Mouse (Mus musculus): ENCODE data around the gene Csf1. TPM values are rescaled to one million over a fixed set of nuclear protein-coding genes. Genes with fewer than 3 reads are reported as not detected.

Gene Csf1
- polyA plus RNA-seq, 1 experiment = 0.02 TPM

DNA sequence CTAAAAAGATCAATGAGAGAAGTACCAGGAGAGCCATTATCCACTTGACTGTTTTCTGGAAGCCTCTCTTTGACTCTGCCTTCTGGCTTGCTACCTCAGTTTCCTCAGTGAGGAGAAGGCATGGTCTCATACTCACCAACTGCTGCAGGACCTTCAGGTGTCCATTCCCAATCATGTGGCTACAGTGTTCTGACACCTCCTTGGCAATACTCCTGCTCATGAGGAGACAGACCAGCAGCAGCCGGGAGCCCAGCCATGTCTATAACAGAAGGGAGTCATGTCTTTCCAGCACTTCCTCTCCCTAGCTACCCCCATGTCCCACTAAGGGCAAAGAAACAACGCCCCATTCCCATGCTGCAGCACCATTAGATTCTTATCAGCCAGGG is 3.8 kb downstream of the Csf1 start:
- Histone ChIP-seq H3K4me1 (ENCODE audit: control insufficient read depth) (peaks cover 3% of the 10 kb centered on the region; the same call in 1 of the 2 replicates), H3K4me3 (replicated peaks) (no peak overlapping the region), H3K36me3 (ENCODE audit: control insufficient read depth) (no peaks in the 10 kb centered on the region; the same call in 1 of the 2 replicates)

DNA sequence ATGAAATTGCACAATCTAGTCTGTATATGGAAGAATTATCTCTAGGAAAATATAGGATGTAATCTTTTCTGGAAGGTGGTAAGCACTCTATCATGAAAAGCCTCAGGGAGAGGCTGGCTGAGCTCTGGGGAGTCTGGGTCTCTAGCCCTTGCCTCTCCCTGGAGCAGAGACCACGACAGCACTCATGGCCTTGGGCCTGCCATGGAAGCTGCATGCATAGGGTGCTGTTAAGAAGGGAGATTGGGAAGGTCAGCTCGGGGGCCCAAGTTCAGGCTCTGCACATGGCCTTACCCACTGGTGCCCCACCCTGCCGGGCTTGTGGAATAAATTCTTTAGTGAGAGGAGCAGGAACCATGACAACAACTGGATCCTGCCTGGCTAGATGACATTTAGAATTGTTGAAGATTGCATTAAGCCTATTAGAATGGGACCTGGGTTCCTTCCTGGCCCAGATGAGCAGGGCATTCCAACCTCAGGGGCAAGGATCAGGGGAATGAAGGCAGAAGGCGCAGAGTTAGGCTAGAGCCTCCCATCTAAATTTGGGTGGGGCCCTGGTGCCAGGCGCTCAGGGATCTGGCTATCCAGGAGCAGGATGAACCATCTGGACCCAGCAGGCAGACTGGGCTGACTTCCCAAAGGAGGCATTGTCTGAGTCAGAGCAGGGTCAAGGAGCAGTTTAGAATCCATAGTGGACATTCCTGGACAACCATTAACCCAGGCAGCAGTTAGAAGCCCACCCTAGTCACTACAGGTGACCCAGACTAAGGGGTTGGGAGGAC is 4.4 kb downstream of the Csf1 start:
- no peak for TF ChIP-seq GATA1 (IDR thresholded peaks at IDR 0.05; ENCODE audit: low read length)
- no peak for TF ChIP-seq TAL1 (IDR thresholded peaks at IDR 0.05; ENCODE audit: low read length)
- Histone ChIP-seq H3K9me3 (ENCODE audit: control insufficient read depth, low read length) (no peaks in the 10 kb centered on the region), H3K4me1 (ENCODE audit: control insufficient read depth) (peaks cover 3% of the 10 kb centered on the region; the same call in 1 of the 2 replicates), H3K4me3 (replicated peaks) (no peak overlapping the region), H3K36me3 (ENCODE audit: control insufficient read depth) (no peaks in the 10 kb centered on the region; the same call in 1 of the 2 replicates), H3K27me3 (ENCODE audit: control insufficient read depth) (peaks cover 34% of the 10 kb centered on the region)

More for the DNA sequence above, 3.8 kb downstream of the Csf1 start:
- Histone ChIP-seq H3K27me3 (ENCODE audit: control insufficient read depth) (peaks cover 39% of the 10 kb centered on the region), H3K9me3 (ENCODE audit: control insufficient read depth, low read length) (no peaks in the 10 kb centered on the region)
- TF ChIP-seq GATA1 (IDR thresholded peaks at IDR 0.05; ENCODE audit: low read length) (no peak), TAL1 (IDR thresholded peaks at IDR 0.05; ENCODE audit: low read length) (no peak)

DNA sequence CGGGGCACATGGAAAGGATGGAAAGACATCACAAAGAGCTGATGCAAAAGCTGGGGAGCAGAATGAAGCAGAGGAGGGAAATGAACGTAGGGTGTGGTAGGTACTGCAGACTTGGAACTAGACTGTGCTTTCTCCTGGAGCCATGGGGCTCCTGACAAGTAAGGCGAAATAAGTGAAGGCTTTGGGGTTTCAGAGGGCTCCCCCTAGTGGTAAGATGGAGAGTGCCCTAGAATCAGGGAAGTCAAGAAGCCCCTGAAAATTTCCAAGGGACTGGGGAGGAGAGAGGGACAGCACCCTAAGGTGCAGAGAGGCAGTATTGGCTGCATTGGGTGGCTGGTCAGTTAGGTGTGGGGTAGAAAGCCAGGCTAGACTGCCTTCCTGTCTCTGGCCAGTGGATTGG is 5.6 kb downstream of the Csf1 start:
- H3K4me1 ChIP-seq (ENCODE audit: control insufficient read depth) = no peaks in the 10 kb centered on the region
- H3K9me3 ChIP-seq (ENCODE audit: control insufficient read depth, low read length) = no peaks in the 10 kb centered on the region
- peaks cover 21% of the 10 kb centered on the region for H3K27me3 ChIP-seq (ENCODE audit: control insufficient read depth)
- H3K36me3 ChIP-seq (ENCODE audit: control insufficient read depth) = no peaks in the 10 kb centered on the region; the same call in 1 of the 2 replicates
- TF ChIP-seq GATA1 (IDR thresholded peaks at IDR 0.05; ENCODE audit: low read length) (no peak), TAL1 (IDR thresholded peaks at IDR 0.05; ENCODE audit: low read length) (no peak)
- H3K4me3 ChIP-seq (replicated peaks) = no peak overlapping the region

DNA sequence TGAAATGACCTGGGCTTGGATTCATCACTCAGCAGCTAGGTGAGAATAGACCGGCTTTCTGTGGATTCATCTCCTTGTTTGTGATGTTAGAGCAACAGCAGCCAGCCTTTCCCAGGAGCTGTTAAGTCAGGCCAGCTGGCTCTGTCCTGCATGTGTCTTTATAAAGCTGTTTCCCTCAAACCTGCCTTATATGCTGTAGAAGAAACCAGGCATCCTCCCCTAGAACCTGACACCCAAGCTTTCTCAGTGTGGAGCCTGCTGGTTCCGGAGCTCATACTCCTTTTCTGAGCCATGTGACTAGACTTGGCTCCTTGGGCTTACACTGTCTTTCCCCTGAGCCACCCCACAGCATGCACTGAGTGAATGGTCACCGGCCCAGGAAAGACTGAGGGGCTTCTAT is 8.7 kb downstream of the Csf1 start:
- H3K9me3 ChIP-seq (ENCODE audit: control insufficient read depth, low read length) = no peaks in the 10 kb centered on the region
- no peaks in the 10 kb centered on the region for H3K4me1 ChIP-seq (ENCODE audit: control insufficient read depth)
- no peaks in the 10 kb centered on the region for H3K27me3 ChIP-seq (ENCODE audit: control insufficient read depth)
- no peak overlapping the region for H3K4me3 ChIP-seq (replicated peaks)
- TF ChIP-seq TAL1 (IDR thresholded peaks at IDR 0.05; ENCODE audit: low read length) (no peak), GATA1 (IDR thresholded peaks at IDR 0.05; ENCODE audit: low read length) (no peak)
- H3K36me3 ChIP-seq (ENCODE audit: control insufficient read depth) = no peaks in the 10 kb centered on the region; the same call in 1 of the 2 replicates

DNA sequence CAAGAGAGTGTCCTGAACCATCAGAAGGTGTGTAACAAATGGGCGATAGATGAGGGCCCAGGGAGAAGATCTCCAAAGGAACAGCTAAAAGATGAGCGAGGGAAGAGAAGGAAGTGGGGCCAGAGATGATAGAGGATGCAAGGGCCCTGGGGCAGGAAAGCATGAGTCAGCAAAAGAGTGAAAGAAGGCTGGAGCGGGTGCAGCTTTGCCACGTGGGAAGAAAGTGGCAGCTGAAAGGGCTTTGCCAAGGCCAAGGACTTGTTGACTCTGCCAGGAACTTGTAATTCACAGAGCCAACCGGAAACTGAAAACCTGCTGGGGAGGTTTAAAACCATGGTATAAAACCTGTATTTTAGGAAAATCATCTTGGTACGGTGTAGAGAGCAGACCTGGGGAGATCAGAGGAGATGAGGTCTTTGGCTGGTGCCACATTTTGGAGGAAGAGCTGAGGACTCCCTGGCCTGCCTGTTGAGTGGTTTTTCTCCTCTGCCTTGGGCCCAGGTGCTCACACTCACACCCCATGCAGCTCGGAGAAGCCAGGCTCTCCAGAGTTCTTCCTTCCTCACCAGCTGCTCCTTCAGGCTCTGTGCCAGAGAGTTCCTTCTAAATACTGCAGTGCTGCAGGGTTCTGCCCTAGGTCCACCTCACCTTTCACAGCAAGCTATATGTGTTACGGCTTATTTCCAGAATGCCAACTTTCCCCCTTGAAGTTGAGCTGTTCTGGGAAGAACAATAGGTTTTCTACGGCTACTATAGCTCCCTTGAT is 9.3 kb downstream of the Csf1 start:
- TF ChIP-seq GATA1 (IDR thresholded peaks at IDR 0.05; ENCODE audit: low read length) (no peak), TAL1 (IDR thresholded peaks at IDR 0.05; ENCODE audit: low read length) (no peak)
- H3K27me3 ChIP-seq (ENCODE audit: control insufficient read depth) = no peaks in the 10 kb centered on the region
- H3K9me3 ChIP-seq (ENCODE audit: control insufficient read depth, low read length) = no peaks in the 10 kb centered on the region
- no peak overlapping the region for H3K4me3 ChIP-seq (replicated peaks)
- H3K36me3 ChIP-seq (ENCODE audit: control insufficient read depth) = peaks cover 4% of the 10 kb centered on the region; the same call in 1 of the 2 replicates
- no peaks in the 10 kb centered on the region for H3K4me1 ChIP-seq (ENCODE audit: control insufficient read depth)

DNA sequence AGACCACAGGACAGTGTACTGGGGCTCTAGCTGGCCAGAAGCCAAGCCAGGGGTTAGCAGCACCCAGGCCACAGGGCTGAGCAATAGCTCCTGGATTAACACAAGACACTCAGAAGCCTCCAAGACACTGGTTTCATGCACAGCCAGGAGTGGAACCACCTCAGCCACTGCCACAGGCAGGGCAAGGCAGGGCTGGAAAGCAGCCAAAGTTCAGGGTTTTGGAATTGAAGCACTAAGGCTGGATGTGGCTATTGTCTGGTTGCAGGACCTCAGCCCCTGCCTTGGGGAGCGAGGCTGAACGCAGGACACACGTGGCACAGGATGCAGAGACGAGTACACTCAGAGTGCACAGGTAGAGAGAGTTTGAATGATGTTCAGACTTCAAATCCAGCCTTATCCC is 10.8 kb downstream of the Csf1 start:
- Histone ChIP-seq H3K36me3 (ENCODE audit: control insufficient read depth) (peaks cover 4% of the 10 kb centered on the region; the same call in 1 of the 2 replicates), H3K4me1 (ENCODE audit: control insufficient read depth) (no peaks in the 10 kb centered on the region), H3K9me3 (ENCODE audit: control insufficient read depth, low read length) (no peaks in the 10 kb centered on the region), H3K4me3 (replicated peaks) (no peak overlapping the region), H3K27me3 (ENCODE audit: control insufficient read depth) (no peaks in the 10 kb centered on the region)
- no peak for TF ChIP-seq TAL1 (IDR thresholded peaks at IDR 0.05; ENCODE audit: low read length)

DNA sequence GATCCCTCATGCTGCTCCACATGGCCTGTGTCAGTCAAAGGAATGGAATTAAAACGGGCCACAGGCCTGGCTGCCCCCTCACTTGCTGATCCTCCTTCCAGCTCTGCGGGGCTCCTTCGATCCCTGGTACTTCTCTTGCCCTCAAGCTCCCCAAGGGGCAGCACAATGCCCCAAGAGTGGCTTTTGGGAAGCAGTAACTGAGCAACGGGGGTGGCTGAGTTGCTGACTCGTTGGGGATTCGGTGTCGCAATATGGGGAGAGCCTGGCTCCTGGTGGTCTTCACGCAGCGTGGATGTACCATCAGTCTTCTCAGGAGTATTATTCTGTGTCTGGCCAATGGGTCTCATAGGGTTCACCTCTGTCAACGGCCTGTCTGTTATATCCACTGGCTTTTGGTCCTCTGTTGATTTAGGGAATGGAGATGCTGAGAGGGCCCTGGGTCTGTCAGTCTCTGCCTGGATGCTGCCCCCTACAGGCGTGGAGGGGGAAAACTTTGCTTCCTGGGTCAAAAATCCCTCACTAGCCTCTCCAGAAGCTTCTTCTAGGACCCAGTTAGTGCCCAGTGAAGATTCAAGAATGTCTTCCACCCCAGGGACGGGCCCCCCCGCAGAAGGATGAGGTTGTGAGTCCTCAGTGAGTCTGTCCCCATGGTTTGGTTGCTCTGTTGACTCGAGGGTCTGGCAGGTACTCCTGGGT is 11.9 kb downstream of the Csf1 start:
- H3K27me3 ChIP-seq (ENCODE audit: control insufficient read depth) = no peaks in the 10 kb centered on the region
- TF ChIP-seq GATA1 (IDR thresholded peaks at IDR 0.05; ENCODE audit: low read length) = no peak
- no peak for TF ChIP-seq TAL1 (IDR thresholded peaks at IDR 0.05; ENCODE audit: low read length)
- H3K9me3 ChIP-seq (ENCODE audit: control insufficient read depth, low read length) = no peaks in the 10 kb centered on the region
- H3K36me3 ChIP-seq (ENCODE audit: control insufficient read depth) = peaks cover 4% of the 10 kb centered on the region; the same call in 1 of the 2 replicates
- no peaks in the 10 kb centered on the region for H3K4me1 ChIP-seq (ENCODE audit: control insufficient read depth)
- H3K4me3 ChIP-seq (replicated peaks) = no peak overlapping the region

DNA sequence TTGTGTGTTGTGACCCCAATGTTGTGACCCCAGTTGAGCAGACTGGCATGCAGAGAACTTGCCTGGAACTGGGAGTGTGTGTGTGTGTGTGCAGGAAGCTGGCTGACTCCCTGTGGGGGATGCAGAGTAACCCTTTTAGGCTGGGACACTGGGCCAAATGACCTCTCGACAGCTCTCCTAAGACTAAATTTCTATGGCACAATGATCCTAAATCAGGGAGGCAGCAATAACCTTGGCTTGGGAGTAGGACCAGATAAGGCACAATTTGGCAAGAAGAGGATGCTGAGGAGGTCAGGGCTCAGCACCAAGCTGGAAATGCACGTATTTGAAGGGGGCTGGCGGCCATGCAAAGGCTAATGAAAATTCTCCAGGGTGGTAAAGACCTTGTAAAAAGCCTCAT is 14.2 kb downstream of the Csf1 start:
- Histone ChIP-seq H3K27me3 (ENCODE audit: control insufficient read depth) (no peaks in the 10 kb centered on the region), H3K4me1 (ENCODE audit: control insufficient read depth) (no peaks in the 10 kb centered on the region), H3K9me3 (ENCODE audit: control insufficient read depth, low read length) (no peaks in the 10 kb centered on the region), H3K36me3 (ENCODE audit: control insufficient read depth) (peaks cover 7% of the 10 kb centered on the region; the same call in 1 of the 2 replicates), H3K4me3 (replicated peaks) (no peak overlapping the region)
- TF ChIP-seq TAL1 (IDR thresholded peaks at IDR 0.05; ENCODE audit: low read length) (no peak), GATA1 (IDR thresholded peaks at IDR 0.05; ENCODE audit: low read length) (no peak)

DNA sequence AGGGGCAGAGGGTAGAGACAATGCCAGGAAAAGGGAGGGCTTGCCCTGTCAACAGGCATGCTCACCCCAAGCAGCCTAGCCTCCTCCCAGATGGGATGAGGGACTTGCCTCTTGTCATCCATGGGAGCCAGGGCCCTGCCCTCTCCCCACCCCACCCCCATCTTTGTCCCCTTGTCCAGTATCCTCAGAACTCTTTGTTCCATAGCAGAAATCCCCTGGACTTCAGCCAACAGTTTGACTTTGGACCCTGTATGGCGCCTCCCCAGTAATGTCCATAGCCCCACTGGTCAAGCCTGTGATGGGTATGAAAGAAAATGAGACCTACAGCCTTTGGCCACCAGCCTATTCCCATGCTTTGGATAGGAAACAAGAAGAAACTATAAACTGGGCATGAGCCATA is 16.6 kb downstream of the Csf1 start:
- H3K4me1 ChIP-seq (ENCODE audit: control insufficient read depth) = no peaks in the 10 kb centered on the region
- TF ChIP-seq TAL1 (IDR thresholded peaks at IDR 0.05; ENCODE audit: low read length) = no peak
- no peak for TF ChIP-seq GATA1 (IDR thresholded peaks at IDR 0.05; ENCODE audit: low read length)
- no peak overlapping the region for H3K4me3 ChIP-seq (replicated peaks)
- no peaks in the 10 kb centered on the region for H3K27me3 ChIP-seq (ENCODE audit: control insufficient read depth)
- H3K9me3 ChIP-seq (ENCODE audit: control insufficient read depth, low read length) = no peaks in the 10 kb centered on the region
- peaks cover 7% of the 10 kb centered on the region; the same call in 1 of the 2 replicates for H3K36me3 ChIP-seq (ENCODE audit: control insufficient read depth)

Data from erythroblast, embryonic 14.5 days (primary cell).